Mouse (Mus musculus) megakaryocyte, embryonic 14.5 days (primary cell): ENCODE data around the gene Rnaseh2c. TPM values are rescaled to one million over a fixed set of nuclear protein-coding genes. Genes with fewer than 3 reads are reported as not detected.
A peak's percentile ranks its signal among the peaks of the same experiment; 100 is the strongest.

Source experiments
- H3K27me3 ChIP-seq: replicated peaks from 2 replicates; pipeline ENCODE3; 2012; ENCODE audit warnings: inconsistent platforms
- H3K36me3 ChIP-seq: replicated peaks from 2 replicates; pipeline ENCODE3; 2012; ENCODE audit warnings: low read length, inconsistent platforms, mixed read lengths
- H3K4me1 ChIP-seq: 2 replicates; pipeline ENCODE4 v1.6.1; 2012; ENCODE audit warnings: inconsistent platforms
- H3K4me3 ChIP-seq: replicated peaks from 2 replicates; pipeline ENCODE3; 2012; ENCODE audit warnings: moderate library complexity, mild to moderate bottlenecking, inconsistent platforms
- H3K9me3 ChIP-seq: 2 replicates; pipeline ENCODE4 v1.6.1; 2012; ENCODE audit warnings: inconsistent platforms
- FLI1 ChIP-seq: IDR thresholded peaks from 2 replicates; pipeline ENCODE4 v1.6.1; 2012; ENCODE audit warnings: low read length, inconsistent platforms, mixed read lengths
- GATA1 ChIP-seq: IDR thresholded peaks from 3 replicates; pipeline ENCODE4 v1.6.1; 2012; ENCODE audit warnings: mixed read lengths, low read length, inconsistent platforms, borderline replicate concordance
- polyA plus RNA-seq: library from polyadenylated mRNA; stranded (reverse); fragments of >175 nt; gene quantifications from 2 replicates; pipeline ENCODE4 v1.2.3, GENCODE M21; 2012; ENCODE audit warnings: low replicate concordance; ENCODE audit not compliant: insufficient read depth

The Rnaseh2c gene
- polyA plus RNA-seq, 1 experiment = 520 TPM

- peaks cover 61% of the 10 kb centered on the region for H3K4me1 ChIP-seq
- peak overlapping the region; percentile 74 for H3K4me3 ChIP-seq
- TF ChIP-seq GATA1 (no peak), FLI1 (no peak)
- no peaks in the 10 kb centered on the region for H3K9me3 ChIP-seq
- H3K27me3 ChIP-seq = no peaks in the 10 kb centered on the region
- H3K36me3 ChIP-seq = peaks cover 34% of the 10 kb centered on the region
Measured at GRCm38 (mm10) chr19:5572331-5573125, 29.1 kb upstream of the Rnaseh2c start.

- Histone ChIP-seq H3K4me3 (no peak overlapping the region), H3K27me3 (peaks cover 7% of the 10 kb centered on the region), H3K36me3 (peaks cover 19% of the 10 kb centered on the region), H3K9me3 (no peaks in the 10 kb centered on the region), H3K4me1 (peaks cover 40% of the 10 kb centered on the region)
- TF ChIP-seq FLI1 = no peak
Measured at GRCm38 (mm10) chr19:5575336-5575735, 26.3 kb upstream of the Rnaseh2c start.

GRCm38 (mm10) chr19:5579971-5580370 is 21.7 kb upstream of the Rnaseh2c start:
- Histone ChIP-seq H3K27me3 (peaks cover 32% of the 10 kb centered on the region), H3K36me3 (no peaks in the 10 kb centered on the region), H3K4me3 (no peak overlapping the region), H3K4me1 (peaks cover 6% of the 10 kb centered on the region; the same call in 1 of the 2 replicates), H3K9me3 (no peaks in the 10 kb centered on the region)
- TF ChIP-seq FLI1 (no peak), GATA1 (no peak)

GRCm38 (mm10) chr19:5580776-5581175 is 20.9 kb upstream of the Rnaseh2c start:
- H3K27me3 ChIP-seq = peaks cover 40% of the 10 kb centered on the region
- TF ChIP-seq GATA1 = no peak
- TF ChIP-seq FLI1 = no peak
- peaks cover 4% of the 10 kb centered on the region; the same call in 1 of the 2 replicates for H3K4me1 ChIP-seq
- H3K4me3 ChIP-seq = no peak overlapping the region
- no peaks in the 10 kb centered on the region for H3K9me3 ChIP-seq
- H3K36me3 ChIP-seq = no peaks in the 10 kb centered on the region

GRCm38 (mm10) chr19:5581995-5582394 is 19.7 kb upstream of the Rnaseh2c start:
- peaks cover 45% of the 10 kb centered on the region for H3K27me3 ChIP-seq
- no peaks in the 10 kb centered on the region for H3K36me3 ChIP-seq
- H3K4me3 ChIP-seq = no peak overlapping the region
- no peaks in the 10 kb centered on the region for H3K9me3 ChIP-seq
- H3K4me1 ChIP-seq = 0 out of 2 replicates have a peak, but pooled peaks cover 3% of the 10 kb centered on the region
- TF ChIP-seq FLI1 = no peak
- no peak for TF ChIP-seq GATA1

- Histone ChIP-seq H3K4me3 (no peak overlapping the region), H3K36me3 (no peaks in the 10 kb centered on the region), H3K9me3 (no peaks in the 10 kb centered on the region), H3K27me3 (peaks cover 30% of the 10 kb centered on the region), H3K4me1 (0 out of 2 replicates have a peak, but pooled peaks cover 6% of the 10 kb centered on the region)
- TF ChIP-seq FLI1 = no peak
- no peak for TF ChIP-seq GATA1
Measured at GRCm38 (mm10) chr19:5589159-5589558, 12.5 kb upstream of the Rnaseh2c start.

- no peak overlapping the region for H3K4me3 ChIP-seq
- peaks cover 12% of the 10 kb centered on the region for H3K27me3 ChIP-seq
- peaks cover 3% of the 10 kb centered on the region; the same call in 1 of the 2 replicates for H3K4me1 ChIP-seq
- H3K9me3 ChIP-seq = no peaks in the 10 kb centered on the region
- no peaks in the 10 kb centered on the region for H3K36me3 ChIP-seq
- TF ChIP-seq FLI1 (no peak), GATA1 (no peak)
Measured at GRCm38 (mm10) chr19:5591888-5592287, 9.8 kb upstream of the Rnaseh2c start.

GRCm38 (mm10) chr19:5599224-5599623 is 2.4 kb upstream of the Rnaseh2c start:
- no peak for TF ChIP-seq GATA1
- no peak for TF ChIP-seq FLI1
- Histone ChIP-seq H3K4me1 (peaks cover 59% of the 10 kb centered on the region), H3K36me3 (peaks cover 18% of the 10 kb centered on the region), H3K4me3 (no peak overlapping the region), H3K27me3 (peaks cover 1% of the 10 kb centered on the region), H3K9me3 (no peaks in the 10 kb centered on the region)

- H3K4me3 ChIP-seq = peak overlapping the region; percentile 94
- peaks cover 62% of the 10 kb centered on the region for H3K36me3 ChIP-seq
- no peaks in the 10 kb centered on the region for H3K9me3 ChIP-seq
- no peaks in the 10 kb centered on the region for H3K27me3 ChIP-seq
- TF ChIP-seq FLI1 (no peak), GATA1 (no peak)
- H3K4me1 ChIP-seq = peaks cover 88% of the 10 kb centered on the region
Measured at GRCm38 (mm10) chr19:5603664-5604063, 2.0 kb downstream of the Rnaseh2c start.

GRCm38 (mm10) chr19:5605126-5605525 is 3.5 kb downstream of the Rnaseh2c start:
- Histone ChIP-seq H3K36me3 (peaks cover 66% of the 10 kb centered on the region), H3K4me3 (no peak overlapping the region), H3K4me1 (peaks cover 87% of the 10 kb centered on the region), H3K27me3 (no peaks in the 10 kb centered on the region), H3K9me3 (no peaks in the 10 kb centered on the region)
- TF ChIP-seq GATA1 (no peak), FLI1 (no peak)

GRCm38 (mm10) chr19:5606196-5606595 is 4.5 kb downstream of the Rnaseh2c start:
- Histone ChIP-seq H3K4me3 (no peak overlapping the region), H3K4me1 (peaks cover 90% of the 10 kb centered on the region), H3K9me3 (no peaks in the 10 kb centered on the region), H3K36me3 (peaks cover 66% of the 10 kb centered on the region), H3K27me3 (no peaks in the 10 kb centered on the region)
- TF ChIP-seq GATA1 = no peak
- TF ChIP-seq FLI1 = no peak
